Mouse (Mus musculus): Measurements from ENCODE around the gene Sash1. TPM values are rescaled to one million over a fixed set of nuclear protein-coding genes. Genes with fewer than 3 reads are reported as not detected.

The Sash1 gene
- polyA plus RNA-seq, 1 experiment, result 4.7 TPM

- TF ChIP-seq CTCF (IDR thresholded peaks at IDR 0.05; ENCODE audit: control insufficient read depth, insufficient read depth, low read length) (no peak), POLR2A (IDR thresholded peaks at IDR 0.05; ENCODE audit: borderline replicate concordance, control insufficient read depth, low read depth, low read length) (no peak)
- WGBS, result 84% methylated on average over 14 of the region's 14 CpGs
- Histone ChIP-seq H3K4me3 (replicated peaks; ENCODE audit: control insufficient read depth, low read depth, low read length) (no peak overlapping the region), H3K27ac (ENCODE audit: control insufficient read depth, insufficient read depth, low read depth, low read length, poor library complexity) (no peak overlapping the region), H3K4me1 (ENCODE audit: control insufficient read depth, insufficient read depth, low read length) (peaks cover 2% of the 10 kb centered on the region; the same call in 1 of the 2 replicates)
Observed at GRCm38 (mm10) chr10:8762209-8762701, 123.6 kb downstream of the Sash1 start.

- no peak overlapping the region for H3K27ac ChIP-seq (ENCODE audit: control insufficient read depth, insufficient read depth, low read depth, low read length, poor library complexity)
- TF ChIP-seq CTCF (IDR thresholded peaks at IDR 0.05; ENCODE audit: control insufficient read depth, insufficient read depth, low read length) (no peak), POLR2A (IDR thresholded peaks at IDR 0.05; ENCODE audit: borderline replicate concordance, control insufficient read depth, low read depth, low read length) (no peak)
- 81% methylated on average over 9 of the region's 9 CpGs for WGBS
- peaks cover 2% of the 10 kb centered on the region; the same call in 1 of the 2 replicates for H3K4me1 ChIP-seq (ENCODE audit: control insufficient read depth, insufficient read depth, low read length)
- H3K4me3 ChIP-seq (replicated peaks; ENCODE audit: control insufficient read depth, low read depth, low read length), result no peak overlapping the region
Observed at GRCm38 (mm10) chr10:8761656-8762055, 124.2 kb downstream of the Sash1 start.

- H3K4me3 ChIP-seq (replicated peaks; ENCODE audit: control insufficient read depth, low read depth, low read length), result no peak overlapping the region
- no peak overlapping the region for H3K27ac ChIP-seq (ENCODE audit: control insufficient read depth, insufficient read depth, low read depth, low read length, poor library complexity)
- 54% methylated on average over 4 of the region's 4 CpGs for WGBS
- no peak for TF ChIP-seq POLR2A (IDR thresholded peaks at IDR 0.05; ENCODE audit: borderline replicate concordance, control insufficient read depth, low read depth, low read length)
- no peak for TF ChIP-seq CTCF (IDR thresholded peaks at IDR 0.05; ENCODE audit: control insufficient read depth, insufficient read depth, low read length)
- H3K4me1 ChIP-seq (ENCODE audit: control insufficient read depth, insufficient read depth, low read length), result peaks cover 2% of the 10 kb centered on the region; the same call in 1 of the 2 replicates
Observed at GRCm38 (mm10) chr10:8760598-8760997, 125.3 kb downstream of the Sash1 start.

GRCm38 (mm10) chr10:8759228-8759627 is 126.6 kb downstream of the Sash1 start:
- peaks cover 2% of the 10 kb centered on the region; the same call in 1 of the 2 replicates for H3K4me1 ChIP-seq (ENCODE audit: control insufficient read depth, insufficient read depth, low read length)
- 7% methylated on average over 7 of the region's 7 CpGs for WGBS
- H3K4me3 ChIP-seq (replicated peaks; ENCODE audit: control insufficient read depth, low read depth, low read length), result no peak overlapping the region
- no peak overlapping the region for H3K27ac ChIP-seq (ENCODE audit: control insufficient read depth, insufficient read depth, low read depth, low read length, poor library complexity)
- no peak for TF ChIP-seq POLR2A (IDR thresholded peaks at IDR 0.05; ENCODE audit: borderline replicate concordance, control insufficient read depth, low read depth, low read length)
- no peak for TF ChIP-seq CTCF (IDR thresholded peaks at IDR 0.05; ENCODE audit: control insufficient read depth, insufficient read depth, low read length)

GRCm38 (mm10) chr10:8757429-8757931 is 128.4 kb downstream of the Sash1 start:
- Histone ChIP-seq H3K4me1 (ENCODE audit: control insufficient read depth, insufficient read depth, low read length) (peaks cover 2% of the 10 kb centered on the region; the same call in 1 of the 2 replicates), H3K4me3 (replicated peaks; ENCODE audit: control insufficient read depth, low read depth, low read length) (no peak overlapping the region), H3K27ac (ENCODE audit: control insufficient read depth, insufficient read depth, low read depth, low read length, poor library complexity) (no peak overlapping the region)
- 88% methylated on average over 21 of the region's 21 CpGs for WGBS
- no peak for TF ChIP-seq POLR2A (IDR thresholded peaks at IDR 0.05; ENCODE audit: borderline replicate concordance, control insufficient read depth, low read depth, low read length)
- no peak for TF ChIP-seq CTCF (IDR thresholded peaks at IDR 0.05; ENCODE audit: control insufficient read depth, insufficient read depth, low read length)

- no peak overlapping the region for H3K27ac ChIP-seq (ENCODE audit: control insufficient read depth, insufficient read depth, low read depth, low read length, poor library complexity)
- TF ChIP-seq POLR2A (IDR thresholded peaks at IDR 0.05; ENCODE audit: borderline replicate concordance, control insufficient read depth, low read depth, low read length) (no peak), CTCF (IDR thresholded peaks at IDR 0.05; ENCODE audit: control insufficient read depth, insufficient read depth, low read length) (no peak)
- 67% methylated on average over 11 of the region's 11 CpGs for WGBS
- peaks cover 2% of the 10 kb centered on the region; the same call in 1 of the 2 replicates for H3K4me1 ChIP-seq (ENCODE audit: control insufficient read depth, insufficient read depth, low read length)
- no peak overlapping the region for H3K4me3 ChIP-seq (replicated peaks; ENCODE audit: control insufficient read depth, low read depth, low read length)
Observed at GRCm38 (mm10) chr10:8756604-8757354, 129.1 kb downstream of the Sash1 start.

GRCm38 (mm10) chr10:8753377-8753776 is 132.5 kb downstream of the Sash1 start:
- H3K4me1 ChIP-seq (ENCODE audit: control insufficient read depth, insufficient read depth, low read length), result no peaks in the 10 kb centered on the region
- H3K27ac ChIP-seq (ENCODE audit: control insufficient read depth, insufficient read depth, low read depth, low read length, poor library complexity), result no peak overlapping the region
- TF ChIP-seq POLR2A (IDR thresholded peaks at IDR 0.05; ENCODE audit: borderline replicate concordance, control insufficient read depth, low read depth, low read length), result no peak
- TF ChIP-seq CTCF (IDR thresholded peaks at IDR 0.05; ENCODE audit: control insufficient read depth, insufficient read depth, low read length), result no peak
- whole genome bisulfite sequencing, result 88% methylated on average over 3 of the region's 3 CpGs
- no peak overlapping the region for H3K4me3 ChIP-seq (replicated peaks; ENCODE audit: control insufficient read depth, low read depth, low read length)

- TF ChIP-seq POLR2A (IDR thresholded peaks at IDR 0.05; ENCODE audit: borderline replicate concordance, control insufficient read depth, low read depth, low read length) (no peak), CTCF (IDR thresholded peaks at IDR 0.05; ENCODE audit: control insufficient read depth, insufficient read depth, low read length) (no peak)
- 87% methylated on average over 7 of the region's 7 CpGs for WGBS
Observed at GRCm38 (mm10) chr10:8752436-8752835, 133.4 kb downstream of the Sash1 start.

More at GRCm38 (mm10) chr10:8752436-8752835, 133.4 kb downstream of the Sash1 start:
- Histone ChIP-seq H3K4me1 (ENCODE audit: control insufficient read depth, insufficient read depth, low read length) (no peaks in the 10 kb centered on the region), H3K4me3 (replicated peaks; ENCODE audit: control insufficient read depth, low read depth, low read length) (no peak overlapping the region), H3K27ac (ENCODE audit: control insufficient read depth, insufficient read depth, low read depth, low read length, poor library complexity) (no peak overlapping the region)

Measured in bone marrow, adult 2 months (tissue).